Mouse (Mus musculus): Measurements from ENCODE around the gene Exosc9. TPM values are rescaled to one million over a fixed set of nuclear protein-coding genes. Genes with fewer than 3 reads are reported as not detected.
"Not testable (repeated sequence)": the region's sequence is repeated elsewhere in the genome, so short reads cannot be mapped to it uniquely, and the experiment has no call there.

Gene Exosc9
- total and polyA plus RNA-seq, 2 experiments from 2014 or later = 42.5 to 70.9 TPM

DNA sequence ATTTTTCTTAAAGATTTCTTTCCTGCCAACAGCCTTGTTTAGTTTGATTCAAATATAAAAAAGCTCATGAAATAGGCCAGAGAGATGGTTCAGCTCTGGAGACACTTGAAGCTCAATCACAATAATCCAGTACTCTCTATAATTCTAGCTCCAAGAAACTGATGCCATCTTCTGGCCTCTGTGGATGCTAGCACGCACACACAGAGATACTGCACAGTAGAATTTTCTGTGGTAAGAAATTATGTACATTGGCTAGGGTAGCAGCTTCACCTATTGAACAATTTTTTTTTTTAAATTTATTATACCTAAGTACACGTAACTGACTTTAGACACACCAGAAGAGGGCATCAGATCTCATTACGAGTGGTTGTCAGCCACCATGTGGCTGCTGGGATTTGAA is 11.3 kb downstream of the Exosc9 start:
- TF ChIP-seq CTCF (IDR thresholded peaks at IDR 0.05) = peak; percentile 11
- H3K9me3 ChIP-seq (ENCODE audit: low read length) = no peaks in the 10 kb centered on the region
- no peak overlapping the region for H3K4me3 ChIP-seq (ENCODE audit: low read depth, low read length)
- no peak overlapping the region for H3K27ac ChIP-seq (ENCODE audit: low read depth, low read length)
- ATAC-seq (ENCODE audit: low FRiP score) (no peak), DNase-seq (ENCODE audit: low spot score) (no peak)
- H3K4me2 ChIP-seq (ENCODE audit: low read depth, low read length, poor library complexity, severe bottlenecking) = no peak overlapping the region
- peaks cover 56% of the 10 kb centered on the region for H3K36me3 ChIP-seq (ENCODE audit: insufficient read depth, low read length)
- H3K27me3 ChIP-seq (ENCODE audit: insufficient read depth, low read length) = no peaks in the 10 kb centered on the region
- no peaks in the 10 kb centered on the region for H3K4me1 ChIP-seq (ENCODE audit: insufficient read depth, low read length)
- no peak overlapping the region for H3K9ac ChIP-seq (replicated peaks; ENCODE audit: low read length, poor library complexity, severe bottlenecking)
- WGBS = 96% methylated on average over 3 of the region's 3 CpGs

GRCm38 (mm10) chr3:36569836-36570235 is 17.4 kb downstream of the Exosc9 start:
- Histone ChIP-seq H3K27me3 (ENCODE audit: insufficient read depth, low read length) (no peaks in the 10 kb centered on the region), H3K9ac (replicated peaks; ENCODE audit: low read length, poor library complexity, severe bottlenecking) (no peak overlapping the region), H3K4me1 (ENCODE audit: insufficient read depth, low read length) (no peaks in the 10 kb centered on the region), H3K4me2 (ENCODE audit: low read depth, low read length, poor library complexity, severe bottlenecking) (no peak overlapping the region), H3K4me3 (ENCODE audit: low read depth, low read length) (no peak overlapping the region), H3K27ac (ENCODE audit: low read depth, low read length) (no peak overlapping the region), H3K9me3 (ENCODE audit: low read length) (no peaks in the 10 kb centered on the region), H3K36me3 (ENCODE audit: insufficient read depth, low read length) (peaks cover 29% of the 10 kb centered on the region)
- DNase-seq (ENCODE audit: low spot score) = no peak
- WGBS = 82% methylated on average over 5 of the region's 5 CpGs
- ATAC-seq (ENCODE audit: low FRiP score) = no peak
- TF ChIP-seq CTCF (IDR thresholded peaks at IDR 0.05) = no peak

- H3K27me3 ChIP-seq (ENCODE audit: insufficient read depth, low read length) = no peaks in the 10 kb centered on the region
- no peak for TF ChIP-seq CTCF (IDR thresholded peaks at IDR 0.05)
- DNase-seq (ENCODE audit: low spot score) = no peak
- H3K4me2 ChIP-seq (ENCODE audit: low read depth, low read length, poor library complexity, severe bottlenecking) = peak overlapping the region; percentile 100
- under 1% methylated on average over 46 of the region's 46 CpGs for WGBS
- H3K27ac ChIP-seq (ENCODE audit: low read depth, low read length) = no peak overlapping the region
- H3K9ac ChIP-seq (replicated peaks; ENCODE audit: low read length, poor library complexity, severe bottlenecking) = peak overlapping the region; percentile 64
- no peaks in the 10 kb centered on the region for H3K9me3 ChIP-seq (ENCODE audit: low read length)
- no peaks in the 10 kb centered on the region for H3K4me1 ChIP-seq (ENCODE audit: insufficient read depth, low read length)
- H3K36me3 ChIP-seq (ENCODE audit: insufficient read depth, low read length) = peaks cover 20% of the 10 kb centered on the region
- no peak; the same call in none of the 2 replicates for ATAC-seq (ENCODE audit: low FRiP score)
- H3K4me3 ChIP-seq (ENCODE audit: low read depth, low read length) = peak overlapping the region; percentile 77
Measured at GRCm38 (mm10) chr3:36571361-36571826, 19.0 kb downstream of the Exosc9 start.

GRCm38 (mm10) chr3:36571827-36572378 is 19.5 kb downstream of the Exosc9 start, which contains the start of gene Ccna2:
Gene Ccna2 (minus strand): TSS chr3:36572150.
- peak; percentile 100 for ATAC-seq (ENCODE audit: low FRiP score)
- TF ChIP-seq CTCF (IDR thresholded peaks at IDR 0.05) = peak; percentile 73
- Histone ChIP-seq H3K27ac (ENCODE audit: low read depth, low read length) (peak within 1 kb of the TSS; percentile 74), H3K27me3 (ENCODE audit: insufficient read depth, low read length) (no peaks in the 10 kb centered on the region), H3K4me1 (ENCODE audit: insufficient read depth, low read length) (no peaks in the 10 kb centered on the region), H3K9me3 (ENCODE audit: low read length) (no peaks in the 10 kb centered on the region), H3K4me3 (ENCODE audit: low read depth, low read length) (peak within 1 kb of the TSS; percentile 77), H3K36me3 (ENCODE audit: insufficient read depth, low read length) (peaks cover 15% of the 10 kb centered on the region), H3K4me2 (ENCODE audit: low read depth, low read length, poor library complexity, severe bottlenecking) (peak within 1 kb of the TSS; percentile 100), H3K9ac (replicated peaks; ENCODE audit: low read length, poor library complexity, severe bottlenecking) (peak within 1 kb of the TSS; percentile 64)
- WGBS = under 1% methylated on average over 60 of the region's 60 CpGs
- DNase-seq (ENCODE audit: low spot score) = peak; percentile 98

DNA sequence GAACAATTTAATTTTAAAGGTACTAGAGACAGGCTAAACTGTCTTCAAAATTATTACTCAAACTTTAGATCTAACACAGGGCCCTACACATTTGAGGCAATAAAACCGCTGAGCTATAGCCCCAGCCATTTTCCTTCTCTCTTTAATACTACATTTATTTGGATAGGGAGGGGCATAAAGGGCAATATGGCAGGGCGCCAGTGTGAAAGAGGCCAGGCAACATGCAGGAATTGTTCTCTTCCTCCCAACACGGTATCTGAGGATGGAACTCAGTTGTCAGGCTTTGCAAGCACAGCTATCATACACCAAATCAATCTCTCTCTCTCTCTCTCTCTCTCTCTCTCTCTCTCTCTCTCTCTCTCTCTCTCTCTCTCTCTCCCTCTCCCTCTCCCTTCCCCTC is 46.4 kb downstream of the Exosc9 start:
- 75% methylated on average over 3 of the region's 3 CpGs for WGBS
- H3K4me2 ChIP-seq (ENCODE audit: low read depth, low read length, poor library complexity, severe bottlenecking) = no peak overlapping the region
- H3K9ac ChIP-seq (replicated peaks; ENCODE audit: low read length, poor library complexity, severe bottlenecking) = no peak overlapping the region
- H3K4me3 ChIP-seq (ENCODE audit: low read depth, low read length) = no peak overlapping the region
- no peak for TF ChIP-seq CTCF (IDR thresholded peaks at IDR 0.05)
- peaks cover 18% of the 10 kb centered on the region for H3K36me3 ChIP-seq (ENCODE audit: insufficient read depth, low read length)
- H3K27me3 ChIP-seq (ENCODE audit: insufficient read depth, low read length) = no peaks in the 10 kb centered on the region
- ATAC-seq (ENCODE audit: low FRiP score) = no peak
- H3K9me3 ChIP-seq (ENCODE audit: low read length) = no peaks in the 10 kb centered on the region
- no peak overlapping the region for H3K27ac ChIP-seq (ENCODE audit: low read depth, low read length)
- no peaks in the 10 kb centered on the region for H3K4me1 ChIP-seq (ENCODE audit: insufficient read depth, low read length)
- DNase-seq (ENCODE audit: low spot score) = no peak

GRCm38 (mm10) chr3:36599773-36600172 is 47.4 kb downstream of the Exosc9 start:
- ATAC-seq (ENCODE audit: low FRiP score); DNase-seq (ENCODE audit: low spot score); H3K4me1 ChIP-seq (ENCODE audit: insufficient read depth, low read length); H3K4me3 ChIP-seq (ENCODE audit: low read depth, low read length); H3K9me3 ChIP-seq (ENCODE audit: low read length); H3K27ac ChIP-seq (ENCODE audit: low read depth, low read length); H3K27me3 ChIP-seq (ENCODE audit: insufficient read depth, low read length); H3K4me2 ChIP-seq (ENCODE audit: low read depth, low read length, poor library complexity, severe bottlenecking); H3K9ac ChIP-seq (replicated peaks; ENCODE audit: low read length, poor library complexity, severe bottlenecking): not testable (repeated sequence)
- TF ChIP-seq CTCF (IDR thresholded peaks at IDR 0.05) = peak; percentile 30; the same call in 1 of the 2 replicates
- WGBS = 92% methylated on average over 8 of the region's 9 CpGs
- H3K36me3 ChIP-seq (ENCODE audit: insufficient read depth, low read length) = peaks cover 16% of the 10 kb centered on the region
